Mouse (Mus musculus) neural tube, embryonic 12.5 days (tissue): ENCODE results near the gene Vsig10. TPM values are rescaled to one million over a fixed set of nuclear protein-coding genes. Genes with fewer than 3 reads are reported as not detected.
"Not testable (repeated sequence)": the region's sequence is repeated elsewhere in the genome, so short reads cannot be mapped to it uniquely, and the experiment has no call there.

Experiments used
- ATAC-seq: fragments of 200-750 bp; cut with Nextera tagmentation; 2 replicates; pipeline ENCODE4 v1.8.0; 2017; ENCODE audit warnings: low read depth, mild to moderate bottlenecking, moderate TSS enrichment, moderate library complexity; ENCODE audit not compliant: low FRiP score
- H3K27ac ChIP-seq: fragments of 300-500 bp; sonication (generic); 2 replicates; pipeline ENCODE4 v1.5.1; 2016
- H3K27me3 ChIP-seq: fragments of 300-500 bp; sonication (generic); replicated peaks from 2 replicates; pipeline ENCODE4 v1.6.1; 2016; ENCODE audit warnings: mild to moderate bottlenecking
- H3K36me3 ChIP-seq: fragments of 300-500 bp; sonication (generic); 2 replicates; pipeline ENCODE4 v1.6.1; 2016; ENCODE audit warnings: mild to moderate bottlenecking
- H3K4me1 ChIP-seq: fragments of 300-500 bp; sonication (generic); 2 replicates; pipeline ENCODE4 v1.6.1; 2016
- H3K4me2 ChIP-seq: fragments of 300-500 bp; sonication (generic); replicated peaks from 2 replicates; pipeline ENCODE4 v1.6.1; 2016; ENCODE audit warnings: mild to moderate bottlenecking
- H3K4me3 ChIP-seq: fragments of 300-500 bp; sonication (generic); 2 replicates; pipeline ENCODE4 v1.5.1; 2016
- H3K9ac ChIP-seq: fragments of 300-500 bp; sonication (generic); 2 replicates; pipeline ENCODE4 v1.6.1; 2016; ENCODE audit warnings: mild to moderate bottlenecking
- H3K9me3 ChIP-seq: fragments of 300-500 bp; sonication (generic); 2 replicates; pipeline ENCODE4 v1.6.1; 2016; ENCODE audit warnings: mild to moderate bottlenecking
- WGBS: fragments of 180-500 bp; shearing (Covaris S2); methylation state at CpG from one replicate; pipeline ENCODE4 v1.1.7; 2016; 5-methylcytosine and 5-hydroxymethylcytosine counted together
- polyA plus RNA-seq: library from polyadenylated mRNA; unstranded; fragments of >200 nt; fragmentation: Nextera tagmentation; extraction: Ambion mirVana; gene quantifications from 2 replicates; pipeline ENCODE4 v1.2.1, GENCODE M21; 2016

Gene Vsig10
- polyA plus RNA-seq, 1 experiment from 2014 or later: 2.8 TPM

DNA sequence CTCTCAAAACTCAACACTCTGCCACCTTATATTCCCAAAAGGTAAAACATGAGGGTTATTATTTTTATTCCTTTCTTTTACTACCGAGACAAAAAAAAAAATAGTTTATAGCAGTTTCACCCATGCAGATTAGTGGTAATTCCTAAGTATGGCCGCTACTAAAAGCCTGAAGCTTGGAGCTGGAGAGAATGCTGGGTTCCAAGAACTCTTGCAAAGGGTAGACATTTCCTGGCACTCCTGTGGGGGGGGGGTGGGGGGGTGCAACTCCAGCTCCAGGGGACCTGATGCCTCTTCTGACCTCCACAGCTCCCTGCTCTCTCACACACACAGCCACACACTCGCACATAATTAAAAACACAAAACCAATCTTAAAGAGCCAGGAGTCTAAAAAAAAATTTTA is 32.6 kb upstream of the Vsig10 start:
- peak overlapping the region; percentile 78 for H3K9ac ChIP-seq
- WGBS: 57% methylated on average over 3 of the region's 3 CpGs
- H3K4me1 ChIP-seq: peaks cover 31% of the 10 kb centered on the region
- H3K36me3 ChIP-seq: peaks cover 39% of the 10 kb centered on the region
- no peak for ATAC-seq
- peak overlapping the region; percentile 83 for H3K4me2 ChIP-seq
- no peaks in the 10 kb centered on the region for H3K9me3 ChIP-seq
- H3K4me3 ChIP-seq: peak overlapping the region; percentile 81
- no peaks in the 10 kb centered on the region for H3K27me3 ChIP-seq
- H3K27ac ChIP-seq: no peak overlapping the region

DNA sequence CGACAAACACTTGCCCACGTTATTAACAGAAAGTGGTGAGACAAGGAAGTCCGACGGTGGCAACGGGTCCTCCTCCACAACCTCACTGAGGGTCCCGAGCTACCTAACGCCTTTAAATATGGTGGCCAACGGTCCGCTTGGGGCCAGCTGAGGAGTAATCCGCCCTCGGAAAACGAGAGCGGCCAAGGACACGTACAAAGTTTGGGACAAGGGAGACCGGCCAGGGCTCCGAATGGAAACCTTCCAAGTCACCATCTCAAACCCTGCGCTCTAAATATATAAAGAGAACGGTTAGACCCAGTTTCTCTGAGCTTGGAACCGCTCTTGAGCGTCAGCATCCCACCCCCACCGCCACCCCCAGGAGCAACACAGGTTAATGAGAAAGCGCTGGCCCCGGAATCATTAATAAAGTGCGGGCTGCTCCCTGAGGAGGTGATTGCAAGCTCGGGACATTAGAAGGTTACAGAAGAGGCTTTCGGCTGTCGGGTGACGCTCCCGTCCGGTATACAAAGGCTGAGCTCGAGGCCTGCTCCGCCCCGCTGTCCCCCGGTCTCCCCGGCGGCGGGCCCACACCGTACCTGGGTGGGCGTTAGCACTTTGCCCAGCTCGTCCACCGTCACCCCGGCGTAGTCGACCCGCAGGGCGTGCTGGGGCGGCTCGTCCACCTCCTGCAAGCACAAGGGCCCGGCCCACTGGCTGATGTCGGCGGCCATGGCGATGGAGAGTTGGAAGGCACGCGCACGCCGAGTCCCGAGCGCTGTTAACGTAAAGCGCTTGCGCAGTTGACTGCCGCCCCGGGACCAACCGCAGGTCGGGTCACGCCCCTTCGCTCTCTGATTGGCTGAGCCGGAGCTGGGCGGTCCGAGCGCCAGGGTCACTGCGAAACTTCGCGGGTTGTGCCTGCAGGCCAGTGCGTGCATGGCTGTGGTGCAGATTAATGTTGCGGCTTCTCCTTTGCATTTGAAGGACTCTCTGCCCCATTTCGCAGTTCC is 31.8 kb upstream of the Vsig10 start, which contains the start of gene Pebp1:
Gene Pebp1, minus strand, starts transcription at position 795 of the 992 bp plus-strand sequence.
- ATAC-seq: peak; percentile 90
- peaks cover 31% of the 10 kb centered on the region for H3K4me1 ChIP-seq
- H3K9me3 ChIP-seq: no peaks in the 10 kb centered on the region
- WGBS: under 1% methylated on average over 77 of the region's 77 CpGs
- no peaks in the 10 kb centered on the region for H3K27me3 ChIP-seq
- H3K4me2 ChIP-seq: peak within 1 kb of the TSS; percentile 83
- peak within 1 kb of the TSS; percentile 78 for H3K9ac ChIP-seq
- peaks cover 31% of the 10 kb centered on the region for H3K36me3 ChIP-seq
- peak within 1 kb of the TSS; percentile 81 for H3K4me3 ChIP-seq
- no peak within 1 kb of the TSS for H3K27ac ChIP-seq

DNA sequence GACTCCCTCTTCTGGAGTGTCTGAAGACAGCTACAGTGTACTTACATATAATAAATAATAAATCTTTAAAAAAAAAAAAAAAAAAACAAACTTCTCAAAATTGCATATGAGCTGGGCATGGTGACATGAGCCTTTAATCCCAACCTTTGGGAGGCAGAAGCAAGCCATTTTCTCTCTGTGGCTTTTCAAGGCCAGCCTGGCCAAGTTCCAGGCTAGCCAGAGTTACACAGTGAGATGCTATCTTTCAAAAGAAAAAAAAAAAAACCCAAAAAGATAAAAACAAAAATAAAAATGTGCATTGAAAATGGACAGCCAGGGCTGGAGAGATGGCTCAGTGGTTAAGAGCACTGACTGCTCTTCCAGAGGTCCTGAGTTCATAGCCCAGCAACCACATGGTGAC is 29.2 kb upstream of the Vsig10 start:
- H3K4me3 ChIP-seq: no peak overlapping the region
- H3K27me3 ChIP-seq: no peaks in the 10 kb centered on the region
- H3K4me2 ChIP-seq: no peak overlapping the region
- no peak overlapping the region for H3K27ac ChIP-seq
- peaks cover 12% of the 10 kb centered on the region for H3K36me3 ChIP-seq
- no peaks in the 10 kb centered on the region for H3K9me3 ChIP-seq
- no peak for ATAC-seq
- H3K4me1 ChIP-seq: peaks cover 23% of the 10 kb centered on the region
- no peak overlapping the region for H3K9ac ChIP-seq

DNA sequence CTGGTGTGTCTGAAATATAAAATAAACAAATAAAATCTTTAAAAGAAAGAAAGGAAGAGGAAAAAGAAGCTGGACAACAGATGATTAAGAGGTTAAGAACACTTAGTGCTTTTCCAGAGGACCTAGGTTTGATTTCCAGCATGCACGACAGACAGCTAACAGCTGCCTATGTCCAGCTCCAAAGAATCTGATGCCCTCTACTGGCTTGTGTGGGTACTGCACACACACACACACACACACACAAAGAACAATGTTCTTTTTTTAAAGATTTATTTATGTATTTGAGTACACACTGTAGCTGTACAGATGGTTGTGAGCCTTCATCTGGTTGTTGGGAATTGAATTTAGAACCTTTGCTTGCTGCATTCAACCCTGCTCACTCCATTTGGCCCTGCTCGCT is 28.8 kb upstream of the Vsig10 start:
- H3K4me2 ChIP-seq: no peak overlapping the region
- no peaks in the 10 kb centered on the region for H3K9me3 ChIP-seq
- WGBS: 98% methylated on average over 2 of the region's 2 CpGs
- no peak for ATAC-seq
- H3K4me3 ChIP-seq: no peak overlapping the region
- no peak overlapping the region for H3K27ac ChIP-seq
- H3K4me1 ChIP-seq: peaks cover 20% of the 10 kb centered on the region
- no peak overlapping the region for H3K9ac ChIP-seq
- H3K36me3 ChIP-seq: peaks cover 7% of the 10 kb centered on the region
- H3K27me3 ChIP-seq: no peaks in the 10 kb centered on the region

DNA sequence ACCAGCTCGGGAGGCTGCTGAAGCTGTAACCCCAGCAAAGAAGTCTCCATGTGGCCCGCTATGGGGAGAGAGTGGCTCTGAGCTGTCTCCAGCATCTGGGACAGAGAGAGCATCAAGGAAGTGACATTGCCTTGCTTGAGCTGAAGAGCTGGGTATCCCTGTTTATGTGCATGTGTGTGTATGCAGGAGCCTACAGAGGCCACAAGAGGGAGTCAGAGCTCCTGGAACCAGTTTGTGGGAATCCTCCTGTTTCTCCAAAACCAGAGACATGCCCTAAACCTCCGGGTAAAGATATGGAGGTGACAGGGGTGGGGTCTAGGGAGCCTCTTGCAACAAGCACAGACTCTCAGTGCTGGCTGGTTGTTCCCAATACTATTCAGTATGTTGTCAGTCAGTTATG is 27.6 kb upstream of the Vsig10 start:
- Histone ChIP-seq H3K4me3 (no peak overlapping the region), H3K4me1 (peaks cover 8% of the 10 kb centered on the region), H3K27me3 (no peaks in the 10 kb centered on the region), H3K36me3 (no peaks in the 10 kb centered on the region), H3K4me2 (no peak overlapping the region), H3K9me3 (no peaks in the 10 kb centered on the region), H3K27ac (no peak overlapping the region), H3K9ac (no peak overlapping the region)
- ATAC-seq: no peak
- 89% methylated on average over 3 of the region's 3 CpGs for WGBS

DNA sequence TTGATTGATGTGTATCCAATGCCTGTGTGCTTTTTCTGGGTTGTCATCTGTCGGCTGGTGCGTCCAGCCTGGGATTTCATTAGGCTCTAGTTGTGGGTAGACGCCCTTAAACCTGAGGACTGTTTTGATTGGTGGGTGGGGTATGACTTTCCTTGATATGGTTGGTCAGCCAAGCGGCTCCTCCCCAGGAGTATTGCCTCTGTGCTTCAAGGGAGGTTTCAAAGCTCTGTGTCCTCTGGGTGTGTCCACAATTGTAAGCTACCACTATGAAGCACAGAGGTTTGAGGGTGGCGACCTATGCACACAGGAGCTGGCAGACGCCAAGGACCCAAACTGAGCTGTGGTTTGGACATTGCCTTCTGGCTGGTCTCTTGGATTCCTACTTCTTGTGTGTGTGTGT is 26.3 kb upstream of the Vsig10 start:
- H3K9me3 ChIP-seq: no peaks in the 10 kb centered on the region
- ATAC-seq: no peak

DNA sequence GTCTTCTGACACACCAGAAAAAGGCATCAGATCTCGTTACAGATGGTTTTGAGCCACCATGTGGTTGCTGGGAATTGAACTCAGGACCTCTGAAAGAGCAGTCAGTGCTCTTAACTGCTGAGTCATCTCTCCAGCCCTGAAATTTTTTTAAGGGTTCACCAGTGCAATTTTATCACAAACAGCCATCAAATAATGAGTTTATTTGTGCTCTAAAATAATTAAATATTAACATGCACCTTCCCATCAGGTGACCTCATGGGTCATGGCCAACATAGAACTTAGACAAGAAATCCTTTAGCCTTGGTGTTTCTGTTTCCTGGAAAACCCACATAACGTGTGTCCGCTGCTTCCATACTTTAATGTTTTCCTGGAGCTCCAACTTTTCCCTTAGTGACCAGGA is 25.1 kb upstream of the Vsig10 start:
- H3K4me1 ChIP-seq, H3K4me3 ChIP-seq, H3K9me3 ChIP-seq, H3K36me3 ChIP-seq, H3K4me2 ChIP-seq, H3K27ac ChIP-seq, H3K9ac ChIP-seq, H3K27me3 ChIP-seq, ATAC-seq: not testable (repeated sequence)
- WGBS: 87% methylated on average over 3 of the region's 3 CpGs

More for the DNA sequence above, 26.3 kb upstream of the Vsig10 start:
- H3K4me3 ChIP-seq: no peak overlapping the region
- H3K27me3 ChIP-seq: no peaks in the 10 kb centered on the region
- no peaks in the 10 kb centered on the region for H3K36me3 ChIP-seq
- H3K9ac ChIP-seq: no peak overlapping the region
- 79% methylated on average over 6 of the region's 6 CpGs for WGBS
- peaks cover 4% of the 10 kb centered on the region for H3K4me1 ChIP-seq
- H3K4me2 ChIP-seq: no peak overlapping the region
- H3K27ac ChIP-seq: no peak overlapping the region

DNA sequence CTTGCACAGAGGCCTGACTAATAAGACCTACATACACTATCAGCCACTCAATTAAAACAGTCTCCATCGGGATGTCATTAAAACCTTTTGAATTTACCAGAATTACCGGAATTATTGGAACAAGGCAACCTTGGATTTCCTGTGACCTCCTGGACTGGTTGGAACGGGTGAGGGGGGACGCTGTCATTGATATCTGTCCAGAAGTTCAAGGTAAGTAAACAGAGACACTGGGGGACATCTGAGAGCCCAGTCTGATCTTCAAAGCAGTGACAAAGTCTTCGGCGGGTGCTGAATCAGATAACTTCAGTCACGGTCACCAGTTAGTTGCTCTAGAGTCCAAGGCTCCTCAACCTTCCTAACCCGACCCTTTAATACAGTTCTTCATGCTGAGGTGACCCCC is 23.9 kb upstream of the Vsig10 start:
- no peak overlapping the region for H3K4me3 ChIP-seq
- no peaks in the 10 kb centered on the region for H3K4me1 ChIP-seq
- no peak overlapping the region for H3K4me2 ChIP-seq
- H3K27ac ChIP-seq: no peak overlapping the region
- no peak for ATAC-seq
- no peaks in the 10 kb centered on the region for H3K27me3 ChIP-seq
- H3K9ac ChIP-seq: no peak overlapping the region
- H3K9me3 ChIP-seq: no peaks in the 10 kb centered on the region
- H3K36me3 ChIP-seq: no peaks in the 10 kb centered on the region
- WGBS: 96% methylated on average over 8 of the region's 8 CpGs

DNA sequence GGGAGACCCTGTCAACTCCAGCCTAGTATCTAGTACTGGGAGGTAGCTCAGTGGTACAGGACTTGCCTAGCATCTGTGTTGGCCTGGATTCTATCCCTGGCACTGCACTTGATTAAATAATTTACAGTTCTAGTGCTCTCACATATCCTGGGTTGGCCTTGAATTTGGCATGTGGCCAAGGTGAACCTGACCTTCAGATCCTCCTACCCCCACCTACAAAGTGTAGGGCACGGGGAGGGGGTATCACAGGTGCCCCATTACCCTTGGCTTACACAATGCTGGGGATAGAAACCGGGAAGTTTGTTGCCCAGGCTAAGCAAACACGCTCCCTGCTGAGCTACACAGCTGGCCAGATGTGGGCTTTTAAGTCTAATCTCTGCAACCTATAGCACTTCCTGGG is 16.0 kb upstream of the Vsig10 start:
- H3K36me3 ChIP-seq: no peaks in the 10 kb centered on the region
- no peaks in the 10 kb centered on the region for H3K27me3 ChIP-seq
- no peak overlapping the region for H3K27ac ChIP-seq
- H3K9ac ChIP-seq: no peak overlapping the region
- H3K4me2 ChIP-seq: no peak overlapping the region
- no peaks in the 10 kb centered on the region for H3K4me1 ChIP-seq
- ATAC-seq: no peak
- no peak overlapping the region for H3K4me3 ChIP-seq
- no peaks in the 10 kb centered on the region for H3K9me3 ChIP-seq
- WGBS: 81% methylated on average over 3 of the region's 3 CpGs

DNA sequence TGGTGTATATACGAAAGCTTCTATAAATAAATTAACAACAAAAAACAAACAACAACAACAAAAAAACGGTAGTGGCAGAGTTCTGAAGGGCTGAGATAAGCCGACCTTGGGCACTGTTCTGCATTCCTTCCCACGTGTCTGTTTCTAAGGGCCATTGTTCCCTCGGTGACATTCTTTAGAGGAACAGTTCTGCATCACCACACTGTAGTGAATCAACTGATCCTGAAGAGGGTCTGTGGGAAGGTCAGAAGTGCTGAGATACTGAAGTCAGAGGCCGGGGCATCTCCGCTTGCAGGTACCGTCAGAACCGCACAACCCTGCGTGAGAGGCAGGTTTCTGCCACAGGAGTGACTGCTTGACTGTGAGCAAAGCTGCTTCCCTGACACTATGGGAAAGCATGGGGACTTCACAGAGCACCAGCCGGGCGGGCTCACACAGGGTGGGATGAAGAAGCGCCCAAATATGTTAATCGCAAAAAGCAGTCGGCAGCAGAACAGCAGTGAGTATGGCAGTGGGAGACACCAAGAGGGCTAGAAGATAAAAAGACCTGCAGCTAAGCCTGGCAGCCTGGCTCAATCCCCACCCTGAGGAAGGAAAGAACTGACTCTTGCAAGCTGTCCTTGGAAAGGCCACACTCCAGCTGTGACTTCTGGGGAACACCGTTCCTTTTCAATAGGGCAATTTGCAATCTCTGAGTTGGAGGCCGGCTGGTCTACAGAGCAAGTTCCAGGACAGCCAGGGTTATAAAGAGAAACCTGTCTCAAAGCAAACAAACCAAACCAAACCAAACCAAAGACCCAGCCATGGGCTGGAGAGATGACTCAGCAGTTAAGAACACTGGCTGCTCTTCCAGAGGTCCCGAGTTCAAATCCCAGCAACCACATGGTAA is 14.9 kb upstream of the Vsig10 start:
- Histone ChIP-seq H3K4me1 (no peaks in the 10 kb centered on the region), H3K9me3 (no peaks in the 10 kb centered on the region), H3K36me3 (no peaks in the 10 kb centered on the region), H3K4me3 (no peak overlapping the region), H3K4me2 (no peak overlapping the region), H3K9ac (no peak overlapping the region), H3K27ac (no peak overlapping the region), H3K27me3 (no peaks in the 10 kb centered on the region)
- WGBS: 61% methylated on average over 18 of the region's 18 CpGs
- ATAC-seq: no peak

DNA sequence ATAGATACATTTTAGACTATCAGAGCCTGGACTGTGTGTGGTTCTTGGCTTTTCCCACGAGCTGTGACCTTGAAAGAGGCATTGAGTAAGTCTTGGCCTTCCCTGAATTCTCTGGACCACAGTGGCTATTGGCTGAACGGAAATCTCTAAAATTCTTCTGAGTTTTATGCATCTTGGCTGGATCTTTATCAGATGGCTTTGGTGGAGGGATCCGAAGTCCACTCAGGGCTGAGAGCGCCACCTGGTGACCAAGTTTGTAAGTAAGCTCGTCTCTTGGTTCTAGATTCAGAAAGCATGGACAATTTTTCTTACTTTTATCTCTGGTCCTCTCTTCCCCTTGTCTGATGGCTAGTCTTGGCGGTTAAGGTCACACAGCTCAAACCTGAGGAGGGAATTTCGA is 13.9 kb upstream of the Vsig10 start:
- Histone ChIP-seq H3K27ac (no peak overlapping the region), H3K9me3 (no peaks in the 10 kb centered on the region), H3K9ac (no peak overlapping the region), H3K4me1 (no peaks in the 10 kb centered on the region), H3K27me3 (no peaks in the 10 kb centered on the region), H3K4me3 (no peak overlapping the region), H3K4me2 (no peak overlapping the region), H3K36me3 (no peaks in the 10 kb centered on the region)
- WGBS: 80% methylated on average over 7 of the region's 7 CpGs
- no peak for ATAC-seq

DNA sequence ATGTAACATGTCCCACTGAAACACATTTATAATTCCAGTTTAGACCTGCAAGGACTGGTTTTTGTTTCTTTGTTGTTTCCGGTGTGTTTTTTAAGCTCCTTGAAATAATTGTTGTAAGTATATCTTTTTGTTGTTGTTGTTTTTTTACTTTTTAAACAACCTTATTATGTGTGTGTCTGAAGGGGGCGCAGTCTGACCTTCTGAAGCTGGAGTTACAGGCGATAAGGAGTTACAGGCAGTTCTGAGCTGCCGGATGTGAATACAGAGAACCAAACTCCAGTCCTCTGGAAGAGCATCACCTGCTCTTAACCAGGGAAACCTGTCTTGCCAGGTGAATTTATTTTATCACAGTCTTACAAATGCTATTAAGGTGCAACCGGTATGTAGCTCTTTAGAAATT is 13.1 kb upstream of the Vsig10 start:
- Histone ChIP-seq H3K9me3 (no peaks in the 10 kb centered on the region), H3K27ac (no peak overlapping the region), H3K4me3 (no peak overlapping the region), H3K4me1 (no peaks in the 10 kb centered on the region), H3K27me3 (no peaks in the 10 kb centered on the region), H3K9ac (no peak overlapping the region), H3K4me2 (no peak overlapping the region), H3K36me3 (no peaks in the 10 kb centered on the region)
- ATAC-seq: no peak
- WGBS: 93% methylated on average over 5 of the region's 5 CpGs
